Mouse (Mus musculus) thymus, postnatal 4 days (tissue): ENCODE data around the gene Tubb5.
"Not testable (repeated sequence)": the region's sequence is repeated elsewhere in the genome, so short reads cannot be mapped to it uniquely, and the experiment has no call there.

Experiments used
- DNase-seq: peaks from one replicate; pipeline ENCODE4 v3.0.0; 2021

Tubb5 gene

DNA sequence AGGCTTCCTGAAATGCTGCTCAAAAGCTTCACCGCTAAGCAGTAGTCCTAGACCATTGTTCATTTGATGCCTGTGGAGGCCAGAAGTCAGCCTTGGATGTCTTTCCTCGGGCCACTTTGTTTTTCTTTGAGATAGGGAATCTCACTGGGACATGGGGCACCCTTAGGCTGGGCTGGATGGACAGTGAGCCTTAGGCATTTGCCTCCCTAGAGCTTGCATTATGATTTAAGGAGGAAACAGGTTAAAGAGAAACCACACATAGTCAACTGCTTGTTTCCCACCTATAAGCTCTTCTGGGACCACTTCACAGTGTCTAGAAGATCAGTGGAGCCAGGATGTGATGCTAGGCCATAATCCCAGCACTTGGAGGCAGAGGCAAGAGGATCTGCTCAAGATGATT is 21.7 kb upstream of the Tubb5 start:
- no peak for DNase-seq

DNA sequence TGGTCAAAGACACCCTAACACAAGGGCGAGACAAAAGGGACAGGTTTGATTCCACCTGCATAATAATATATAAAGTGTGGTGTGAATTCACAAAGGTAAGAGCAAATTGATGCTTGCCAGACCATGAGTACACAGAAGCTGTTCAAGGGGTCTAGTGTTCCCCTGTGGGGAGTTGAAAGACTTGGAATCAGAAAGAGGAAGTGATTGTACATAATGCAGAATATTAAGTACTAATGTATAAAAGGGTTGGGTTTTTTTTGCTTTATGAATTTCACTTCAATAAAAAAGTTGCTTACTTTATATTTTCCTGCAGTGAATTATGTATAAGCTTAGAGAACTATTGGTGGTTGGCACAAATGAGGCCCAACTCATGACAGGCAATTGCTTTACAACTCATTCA is 21.3 kb upstream of the Tubb5 start:
- no peak for DNase-seq

DNA sequence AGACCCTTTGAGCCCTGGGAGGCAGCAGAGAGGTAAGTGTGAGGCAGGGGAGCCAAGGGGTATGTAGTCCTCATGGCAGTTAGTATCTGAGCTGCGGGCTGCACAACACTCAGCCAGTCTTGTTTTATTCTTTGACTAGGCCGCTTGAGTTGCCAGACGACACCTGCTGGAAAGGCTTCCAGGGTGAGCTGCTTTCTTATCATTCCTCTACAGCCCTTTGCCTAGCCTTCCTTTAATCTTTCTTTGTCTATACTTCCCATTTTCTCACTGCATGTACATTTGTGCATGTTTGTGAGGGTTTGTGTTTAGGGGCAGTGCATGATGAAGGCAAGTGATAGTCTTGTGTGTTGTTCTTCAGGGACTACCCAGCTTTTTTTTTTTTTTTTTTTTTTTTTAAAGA is 12.9 kb upstream of the Tubb5 start:
- no peak for DNase-seq

DNA sequence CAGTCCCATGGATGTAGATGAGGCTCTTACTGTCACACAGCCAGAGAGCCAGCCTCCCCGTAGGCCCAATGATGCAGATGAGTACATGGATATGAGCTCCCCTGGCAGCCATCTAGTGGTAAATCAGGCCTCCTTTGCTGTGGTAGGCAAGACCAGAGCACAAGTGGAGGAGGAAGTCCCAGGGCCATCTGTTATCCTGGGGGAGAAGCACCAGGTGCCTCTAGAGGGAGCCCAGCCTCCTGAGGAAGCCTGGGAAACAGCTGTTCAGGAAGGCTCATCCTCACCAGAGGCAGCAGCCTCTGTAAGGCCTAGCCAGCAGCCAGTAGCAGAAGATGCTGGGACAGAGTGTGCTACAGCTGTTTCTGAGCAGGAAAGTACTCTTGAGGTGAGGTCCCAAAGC is 10.0 kb upstream of the Tubb5 start:
- no peak for DNase-seq

DNA sequence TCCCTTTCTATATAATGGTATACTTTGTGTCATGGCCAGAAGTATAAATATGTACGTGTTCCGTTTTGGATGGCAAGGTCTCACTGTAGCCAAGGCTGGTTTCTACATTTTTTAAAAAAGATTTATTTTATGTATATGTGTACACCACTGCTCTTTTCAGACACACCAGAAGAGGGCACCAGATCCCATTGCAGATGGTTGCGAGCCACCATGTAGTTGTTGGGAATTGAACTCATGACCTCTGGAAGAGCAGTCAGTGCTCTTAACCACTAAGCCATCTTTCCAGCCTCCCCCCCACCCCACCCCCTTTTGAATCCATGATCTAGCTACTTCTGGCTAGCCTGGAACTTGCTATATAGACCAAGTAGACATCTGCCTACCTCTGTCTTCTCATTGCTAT is 5.4 kb upstream of the Tubb5 start:
- DNase-seq: no peak

DNA sequence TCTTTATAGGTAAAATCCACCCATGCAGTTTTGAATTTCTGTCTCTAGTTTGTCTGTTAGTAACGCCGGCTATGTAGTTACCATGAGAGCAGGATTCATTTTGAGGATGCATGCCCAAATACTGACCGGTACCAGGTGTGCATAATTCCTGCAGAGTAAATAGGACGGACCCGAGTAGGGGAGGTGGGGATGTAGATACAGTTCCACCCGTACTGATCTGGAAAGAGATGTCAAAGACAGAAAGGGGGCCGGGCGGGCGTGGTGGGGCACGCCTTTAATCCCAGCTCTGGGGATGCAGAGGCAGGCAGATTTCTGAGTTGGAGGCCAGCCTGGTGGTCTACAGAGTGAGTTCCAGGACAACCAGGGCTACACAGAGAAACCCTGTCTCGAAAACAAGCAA is 3.9 kb upstream of the Tubb5 start:
- no peak for DNase-seq

DNA sequence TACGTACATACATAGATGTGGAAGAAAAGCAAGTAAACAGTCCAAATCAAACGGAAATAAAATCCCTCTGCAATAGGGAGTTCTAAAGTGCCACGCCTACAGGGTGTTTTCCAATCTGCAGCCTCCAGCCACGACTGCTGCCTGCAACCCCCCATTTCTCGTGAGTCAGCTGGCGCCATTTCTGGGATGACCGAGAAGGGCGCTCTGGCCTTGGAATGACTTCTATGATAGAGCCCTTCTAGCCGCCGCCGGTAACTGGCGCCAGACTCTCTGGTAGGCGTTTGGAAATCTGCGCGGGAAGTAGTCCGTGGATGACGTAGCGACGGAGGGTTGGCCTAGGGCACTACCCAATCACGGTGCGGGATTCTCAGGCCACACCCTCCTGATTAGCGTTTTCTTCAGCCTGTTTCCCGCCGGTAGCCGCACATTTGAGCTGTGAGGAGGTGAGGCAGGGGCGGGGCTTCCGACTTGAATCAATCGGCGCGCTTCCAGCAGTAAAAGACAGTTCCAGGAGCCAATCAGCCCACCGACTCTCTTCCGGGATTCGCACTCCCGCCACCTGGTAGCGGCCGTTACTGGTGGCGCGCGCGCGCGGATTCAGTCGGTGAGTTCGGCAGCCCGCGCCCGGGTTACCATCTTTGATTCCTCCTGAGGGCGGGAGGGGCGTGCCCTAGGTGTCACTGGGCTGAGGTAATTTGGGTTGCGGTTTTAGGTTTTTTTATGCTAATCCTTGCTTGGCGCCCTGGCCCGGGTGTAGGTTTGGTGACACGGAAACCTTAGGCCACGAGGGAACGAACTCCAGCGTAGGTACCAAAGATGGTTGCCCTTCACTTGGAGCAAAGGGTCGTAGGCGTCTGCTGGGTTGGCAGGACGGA is 3.2 kb upstream of the Tubb5 start, which contains the start of gene Mdc1:
Gene Mdc1, plus strand, starts transcription at position 440 of the 875 bp plus-strand sequence.
- DNase-seq: peak; percentile 99

DNA sequence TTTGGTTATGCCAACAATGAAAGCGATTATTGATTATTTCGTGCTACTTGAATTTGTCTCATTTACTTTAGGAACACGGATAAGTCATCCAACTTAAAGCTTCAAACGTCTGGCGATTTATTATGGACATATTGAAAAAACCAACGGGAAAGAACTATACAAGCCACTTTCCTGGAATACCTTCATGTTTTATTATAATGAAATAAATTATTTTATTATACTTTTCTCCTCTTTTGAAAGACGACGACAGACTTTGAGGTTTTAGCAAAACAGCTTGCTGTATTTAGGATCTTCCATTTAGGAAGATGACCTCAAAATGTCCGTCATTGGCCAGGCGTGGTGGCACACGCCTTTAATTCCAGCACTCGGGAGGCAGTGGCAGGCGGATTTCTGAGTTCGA is 2.5 kb upstream of the Tubb5 start:
- no peak for DNase-seq

DNA sequence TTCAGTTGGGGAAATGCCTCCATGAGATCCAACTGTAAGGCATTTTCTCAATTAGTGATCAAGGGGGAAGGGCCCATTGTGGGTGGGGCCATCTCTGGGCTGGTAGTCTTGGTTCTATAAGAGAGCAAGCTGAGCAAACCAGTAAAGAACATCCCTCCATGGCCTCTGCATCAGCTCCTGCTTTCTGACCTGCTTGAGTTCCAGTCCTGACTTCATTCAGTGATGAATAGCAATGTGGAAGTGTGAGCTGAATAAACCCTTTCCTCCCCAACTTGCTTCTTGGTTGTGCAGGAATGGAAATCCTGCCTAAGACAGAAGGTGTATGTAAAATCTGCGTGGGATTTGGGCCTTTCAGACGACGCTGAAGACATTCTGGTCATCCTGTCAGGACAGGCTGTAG is 896 bp upstream of the Tubb5 start:
- DNase-seq: not testable (repeated sequence)

DNA sequence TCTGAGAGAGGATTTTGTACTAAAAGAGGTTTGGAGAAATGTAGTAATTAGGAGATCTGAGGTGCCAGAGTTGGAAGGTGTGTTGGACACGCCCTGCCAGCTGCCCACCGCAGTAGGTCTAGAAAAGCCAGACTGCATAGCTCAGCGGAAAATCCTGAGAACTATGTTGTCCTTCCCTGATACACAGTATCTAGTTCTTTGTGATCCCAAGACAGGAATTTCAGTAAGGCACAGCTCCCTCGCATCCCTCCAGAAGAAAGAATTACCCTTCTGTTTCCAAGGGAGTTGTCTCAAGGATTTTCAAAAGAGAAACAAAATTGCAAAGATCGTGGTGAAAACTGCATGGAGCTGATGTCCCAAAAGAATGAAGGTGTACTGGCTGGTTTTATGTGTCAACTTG is 464 bp upstream of the Tubb5 start:
- DNase-seq: no peak

DNA sequence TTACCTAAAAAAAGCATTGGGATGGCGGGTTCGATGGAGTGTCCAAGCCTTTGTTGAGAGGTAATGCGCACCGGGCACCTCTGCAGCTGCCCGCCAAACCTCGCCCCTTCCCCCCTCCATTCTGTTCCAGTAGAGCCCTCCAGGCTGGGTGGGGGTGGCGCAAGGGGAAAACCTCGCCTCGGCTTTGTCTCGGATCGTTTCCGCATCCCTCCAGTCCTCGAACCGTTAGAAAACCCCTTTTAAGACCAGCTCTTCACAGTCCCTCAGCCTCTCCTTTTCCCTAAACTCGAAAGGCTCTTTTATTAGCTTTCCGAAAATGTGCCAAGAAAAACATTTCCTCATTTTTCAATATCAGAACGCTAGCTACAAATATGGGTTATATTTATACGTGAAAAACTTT is 619 bp downstream of the Tubb5 start:
- peak; percentile 81 for DNase-seq

DNA sequence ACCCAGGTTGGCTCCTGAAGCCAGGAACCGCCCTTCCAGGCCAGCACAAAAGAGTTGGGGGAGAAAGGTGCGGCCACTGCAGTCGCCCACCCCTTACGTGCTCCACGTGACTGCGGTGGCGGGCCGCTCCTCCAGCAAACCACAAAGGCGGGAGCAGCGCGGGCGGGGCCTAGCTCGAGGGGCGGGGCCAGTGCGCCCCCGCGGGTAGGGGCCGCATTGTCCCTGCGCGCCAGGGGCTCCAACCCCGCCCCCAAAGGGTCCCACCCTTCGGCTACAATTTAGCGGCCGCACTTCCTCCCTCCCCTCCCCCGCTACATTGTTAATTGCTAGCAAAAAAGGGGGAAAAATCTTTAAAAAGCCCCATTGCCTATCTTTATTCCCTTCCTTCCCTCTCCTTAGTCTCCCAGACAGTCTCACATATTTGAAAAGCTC is 1.1 kb downstream of the Tubb5 start:
- DNase-seq: peak; percentile 97

DNA sequence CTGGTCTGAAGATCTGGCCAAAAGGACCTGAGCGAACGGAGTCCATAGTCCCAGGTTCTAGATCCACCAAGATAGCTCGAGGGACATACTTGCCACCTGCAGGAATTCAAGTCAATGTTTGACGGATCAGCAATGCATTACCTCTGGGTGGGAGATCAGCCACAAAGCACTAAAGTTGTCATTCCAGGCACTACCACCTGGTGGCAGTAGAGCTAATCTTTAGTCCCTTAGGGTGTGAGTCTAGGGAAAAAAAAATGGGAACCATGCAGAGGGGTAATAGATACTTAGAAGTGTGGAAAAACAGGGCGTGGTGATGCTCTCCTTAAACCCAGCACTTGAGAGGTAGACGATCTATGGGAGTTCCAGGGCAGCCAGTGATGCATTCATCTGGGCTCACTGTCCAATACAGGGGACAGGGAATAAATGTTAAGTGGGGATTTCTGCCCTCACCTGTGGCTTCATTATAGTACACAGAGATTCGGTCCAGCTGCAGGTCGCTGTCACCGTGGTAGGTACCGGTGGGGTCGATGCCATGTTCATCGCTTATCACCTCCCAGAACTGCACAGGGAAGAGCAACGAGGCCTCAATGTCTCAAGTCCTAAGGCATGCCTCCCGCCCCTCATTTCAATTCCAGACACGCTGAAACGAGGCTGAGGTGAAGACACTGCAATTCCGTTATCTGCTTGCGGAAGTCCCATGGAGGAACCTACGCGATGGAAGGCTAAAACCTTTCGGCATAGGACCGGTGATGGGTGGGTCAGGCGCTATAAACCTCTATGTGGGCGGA is 1.7 kb downstream of the Tubb5 start:
- DNase-seq: peak; percentile 88

DNA sequence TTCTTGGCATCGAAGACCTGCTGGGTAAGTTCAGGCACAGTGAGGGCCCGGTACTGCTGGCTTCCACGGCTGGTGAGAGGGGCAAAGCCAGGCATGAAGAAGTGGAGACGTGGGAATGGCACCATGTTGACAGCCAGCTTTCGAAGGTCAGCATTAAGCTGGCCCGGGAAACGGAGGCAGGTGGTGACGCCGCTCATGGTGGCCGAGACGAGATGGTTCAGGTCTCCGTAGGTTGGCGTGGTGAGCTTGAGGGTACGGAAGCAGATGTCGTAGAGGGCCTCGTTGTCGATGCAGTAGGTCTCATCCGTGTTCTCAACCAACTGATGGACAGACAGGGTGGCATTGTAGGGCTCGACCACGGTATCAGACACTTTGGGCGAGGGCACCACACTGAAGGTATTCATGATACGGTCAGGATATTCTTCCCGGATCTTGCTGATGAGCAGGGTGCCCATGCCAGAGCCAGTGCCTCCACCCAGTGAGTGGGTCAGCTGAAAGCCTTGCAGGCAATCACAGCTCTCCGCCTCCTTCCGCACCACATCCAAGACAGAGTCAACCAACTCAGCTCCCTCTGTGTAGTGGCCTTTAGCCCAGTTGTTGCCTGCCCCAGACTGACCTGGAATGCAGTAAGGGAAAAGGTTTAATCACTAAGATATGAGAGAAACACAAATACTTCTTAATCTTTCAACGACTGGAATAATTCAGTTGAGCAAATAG is 2.5 kb downstream of the Tubb5 start:
- no peak for DNase-seq

DNA sequence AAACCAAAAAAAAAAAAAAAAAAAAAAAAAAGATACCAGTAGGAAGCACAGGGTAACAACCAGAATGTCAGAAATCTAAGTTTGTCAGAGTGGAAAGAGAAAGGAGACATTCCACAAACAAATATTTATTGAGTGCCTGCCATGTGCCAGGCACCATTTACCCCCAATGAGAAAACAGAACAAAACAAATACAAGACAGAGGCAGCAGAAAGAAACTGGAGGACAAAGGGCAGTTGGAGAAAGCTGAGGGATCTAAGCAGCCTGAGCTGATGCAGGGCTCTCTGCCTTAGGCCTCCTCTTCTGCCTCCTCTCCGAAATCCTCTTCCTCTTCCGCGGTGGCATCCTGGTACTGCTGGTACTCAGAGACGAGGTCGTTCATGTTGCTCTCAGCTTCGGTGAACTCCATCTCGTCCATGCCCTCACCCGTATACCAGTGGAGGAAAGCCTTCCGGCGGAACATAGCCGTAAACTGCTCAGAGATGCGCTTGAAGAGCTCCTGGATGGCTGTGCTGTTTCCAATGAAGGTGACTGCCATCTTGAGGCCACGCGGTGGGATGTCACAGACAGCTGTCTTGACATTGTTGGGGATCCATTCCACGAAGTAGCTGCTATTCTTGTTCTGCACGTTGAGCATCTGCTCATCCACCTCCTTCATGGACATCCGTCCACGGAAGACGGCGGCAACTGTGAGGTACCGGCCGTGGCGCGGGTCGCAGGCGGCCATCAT is 3.2 kb downstream of the Tubb5 start:
- no peak for DNase-seq

DNA sequence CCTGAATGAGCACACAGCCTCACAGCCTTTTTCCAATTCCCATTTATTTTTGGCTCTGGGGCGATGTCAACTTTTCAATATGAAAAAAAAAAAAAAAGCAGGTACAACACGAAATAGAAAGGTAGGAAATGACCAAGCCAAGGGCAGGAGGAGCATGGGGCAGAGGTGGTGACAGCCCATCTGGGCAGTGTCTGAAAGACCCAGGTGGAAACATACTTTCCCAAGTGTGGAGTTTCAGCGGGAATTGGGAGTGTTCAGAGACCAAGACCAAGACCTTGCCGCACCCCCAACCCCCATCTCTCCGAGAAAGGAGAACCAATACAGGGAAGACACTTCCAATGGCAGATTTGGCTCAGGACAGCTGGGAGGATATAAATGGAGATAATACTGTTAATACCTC is 4.2 kb downstream of the Tubb5 start:
- DNase-seq: no peak

DNA sequence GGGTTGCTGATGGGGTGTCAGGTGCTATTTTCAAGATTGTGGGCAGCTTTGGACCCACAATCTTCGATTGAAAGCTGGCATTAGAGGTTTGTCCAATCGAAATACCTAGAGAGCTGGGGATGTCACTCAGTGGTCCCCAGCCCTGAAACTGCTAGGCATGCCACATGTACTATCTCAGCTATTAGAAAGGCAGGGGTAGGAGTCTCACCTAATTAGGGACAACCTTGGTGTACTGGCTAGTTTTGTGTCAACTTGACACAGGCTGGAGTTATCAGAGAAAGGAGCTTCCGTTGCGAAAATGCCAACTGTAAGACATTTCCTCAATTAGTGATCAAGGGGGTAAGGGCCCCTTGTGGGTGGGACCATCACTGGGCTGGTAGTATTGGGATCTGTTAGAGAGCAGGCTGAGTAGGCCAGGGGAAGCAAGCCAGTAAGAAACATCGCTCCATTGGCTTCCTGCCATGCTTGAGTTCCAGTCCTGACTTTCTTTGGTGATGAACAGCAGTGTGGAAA is 4.8 kb downstream of the Tubb5 start:
- no peak for DNase-seq

DNA sequence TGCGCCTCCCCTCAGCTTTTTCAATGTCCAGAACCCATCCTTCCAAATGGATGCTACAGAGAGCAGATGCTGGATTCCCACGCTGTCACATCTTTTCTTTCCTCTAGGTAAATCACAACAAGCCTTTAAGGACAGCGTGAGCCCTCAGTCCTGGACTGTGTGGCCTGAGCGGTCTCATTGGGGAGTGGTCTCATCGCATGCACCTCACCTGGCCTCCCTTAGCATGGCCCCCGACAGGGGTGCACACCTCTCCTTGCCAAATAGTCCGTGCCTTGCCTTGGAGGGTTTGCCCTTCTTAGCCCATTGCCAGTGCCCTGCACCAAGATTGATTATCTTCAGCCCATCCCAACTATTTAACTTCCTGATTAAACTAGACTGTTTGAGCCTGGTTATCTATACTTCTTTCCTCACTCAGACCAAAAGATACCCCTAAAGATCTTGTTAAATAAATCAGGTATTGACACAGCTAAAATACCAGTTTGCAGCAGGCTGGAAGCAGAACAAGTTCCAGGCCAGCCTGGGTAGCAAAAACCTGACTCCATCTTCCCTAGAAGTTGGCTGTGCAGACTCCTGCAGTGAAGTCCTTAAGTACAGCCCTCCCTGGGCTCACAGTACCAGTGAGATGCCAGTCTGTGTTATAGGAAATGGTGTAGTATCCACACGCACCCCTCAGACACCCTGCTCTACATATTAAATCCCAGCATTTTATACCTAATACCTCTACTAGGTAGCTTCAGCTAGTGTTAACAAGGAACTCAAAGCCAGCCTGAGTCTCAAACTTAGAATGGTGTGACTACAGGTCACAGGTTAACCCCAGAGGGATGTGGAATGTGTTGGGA is 5.5 kb downstream of the Tubb5 start:
- DNase-seq: no peak

DNA sequence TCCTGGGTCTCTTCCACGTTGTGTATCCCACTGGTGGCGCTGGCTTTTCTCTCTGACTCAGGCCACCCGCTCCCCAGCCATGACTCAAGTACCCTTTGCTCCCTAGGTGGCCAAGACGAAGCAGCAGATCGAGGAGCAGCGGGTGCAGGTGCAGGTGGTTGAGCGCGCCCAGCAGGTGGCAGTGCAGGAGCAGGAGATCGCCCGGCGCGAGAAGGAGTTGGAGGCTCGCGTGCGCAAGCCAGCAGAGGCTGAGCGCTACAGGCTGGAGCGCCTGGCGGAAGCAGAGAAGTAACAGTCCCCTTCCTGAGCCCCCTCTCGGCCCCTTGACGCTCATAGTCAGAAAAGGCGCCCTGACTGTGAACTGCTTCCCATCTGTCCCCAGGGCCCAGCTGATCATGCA is 8.4 kb downstream of the Tubb5 start:
- DNase-seq: peak; percentile 97

DNA sequence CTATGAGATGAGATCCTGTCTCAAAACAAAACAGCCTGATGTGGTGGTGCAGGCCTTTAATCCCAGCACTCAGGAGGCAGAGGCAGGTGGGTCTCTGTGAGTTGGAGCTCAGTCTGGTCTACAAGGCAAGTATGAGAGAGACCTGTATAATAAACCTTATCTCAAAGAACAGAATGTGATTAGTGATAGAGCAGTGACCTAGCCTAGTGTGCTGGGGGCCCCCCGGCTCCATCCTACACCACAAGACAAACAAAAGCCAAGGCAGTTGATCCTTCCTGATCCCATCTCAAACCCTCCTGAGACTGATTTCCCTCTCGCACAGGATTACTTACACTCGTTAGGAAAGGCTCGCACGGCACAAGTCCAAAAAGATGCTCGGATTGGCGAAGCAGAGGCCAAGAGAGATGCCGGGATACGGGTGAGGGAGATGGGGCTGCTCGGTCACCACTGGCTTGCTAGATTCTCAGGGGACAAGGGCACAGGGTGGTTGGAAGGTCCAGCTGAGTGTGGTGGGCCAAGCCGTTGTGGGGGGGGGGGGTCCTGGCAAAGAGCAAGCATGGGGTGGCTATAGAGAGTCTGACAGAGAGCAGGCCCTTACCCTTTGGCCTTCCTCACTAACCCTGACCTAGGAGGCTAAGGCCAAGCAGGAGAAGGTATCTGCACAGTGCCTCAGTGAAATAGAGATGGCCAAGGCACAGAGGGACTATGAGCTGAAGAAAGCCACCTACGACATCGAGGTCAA is 12.8 kb downstream of the Tubb5 start:
- no peak for DNase-seq

DNA sequence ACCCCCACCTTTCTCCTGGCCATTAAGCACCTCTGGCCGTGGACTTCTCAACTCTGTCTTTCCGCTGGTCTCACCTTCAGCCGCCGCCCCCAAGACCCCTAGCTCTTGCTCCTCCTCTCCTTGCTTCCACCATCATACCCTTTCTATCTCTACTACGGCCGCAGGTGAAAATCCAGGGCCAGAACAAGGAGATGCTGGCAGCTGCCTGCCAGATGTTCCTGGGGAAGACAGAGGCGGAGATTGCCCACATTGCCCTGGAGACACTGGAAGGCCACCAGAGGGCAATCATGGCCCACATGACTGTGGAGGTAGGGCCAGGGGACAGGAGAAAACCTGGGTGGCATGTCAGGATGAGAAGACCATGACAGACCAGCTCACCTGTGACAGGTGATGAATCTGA is 13.7 kb downstream of the Tubb5 start:
- peak; percentile 51 for DNase-seq
